Mouse (Mus musculus) lung, postnatal 0 days (tissue): ENCODE results near the gene Gstm1. TPM values are rescaled to one million over a fixed set of nuclear protein-coding genes. Genes with fewer than 3 reads are reported as not detected.

Experiments
- ATAC-seq: fragments of 200-750 bp; cut with Nextera tagmentation; 2 replicates; pipeline ENCODE4 v1.8.0; 2017; ENCODE audit warnings: moderate library complexity
- DNase-seq: peaks from one replicate; pipeline ENCODE4 v3.0.0-alpha.2; 2016; ENCODE audit warnings: low spot score
- H3K27ac ChIP-seq: fragments of 300-500 bp; sonication (generic); 2 replicates; pipeline ENCODE4 v1.5.1; 2014; ENCODE audit warnings: antibody characterized with exemption, mild to moderate bottlenecking, low read length, mixed read lengths
- H3K27me3 ChIP-seq: fragments of 300-500 bp; sonication (generic); replicated peaks from 2 replicates; pipeline ENCODE4 v1.6.1; 2014; ENCODE audit warnings: low read length, mixed read lengths; ENCODE audit not compliant: insufficient read depth
- H3K36me3 ChIP-seq: fragments of 300-500 bp; sonication (generic); 2 replicates; pipeline ENCODE4 v1.6.1; 2014; ENCODE audit warnings: low read length, mixed read lengths; ENCODE audit not compliant: insufficient read depth
- H3K4me1 ChIP-seq: fragments of 300-500 bp; sonication (generic); 2 replicates; pipeline ENCODE4 v1.6.1; 2014; ENCODE audit warnings: antibody characterized with exemption, low read depth, low read length, mixed read lengths; ENCODE audit not compliant: insufficient read depth
- H3K4me2 ChIP-seq: fragments of 300-500 bp; sonication (generic); replicated peaks from 2 replicates; pipeline ENCODE4 v1.6.1; 2014; ENCODE audit warnings: low read depth, mild to moderate bottlenecking, low read length, moderate library complexity, mixed read lengths
- H3K4me3 ChIP-seq: fragments of 300-500 bp; sonication (generic); 2 replicates; pipeline ENCODE4 v1.5.1; 2014; ENCODE audit warnings: low read depth, low read length
- H3K9ac ChIP-seq: fragments of 300-500 bp; sonication (generic); replicated peaks from 2 replicates; pipeline ENCODE4 v1.6.1; 2014; ENCODE audit warnings: low read depth, mild to moderate bottlenecking
- H3K9me3 ChIP-seq: fragments of 300-500 bp; sonication (generic); 2 replicates; pipeline ENCODE4 v1.6.1; 2016; ENCODE audit warnings: low read length, mixed read lengths
- CTCF ChIP-seq: IDR thresholded peaks from 2 replicates; pipeline ENCODE4 v1.5.1; 2016; ENCODE audit warnings: antibody characterized with exemption, mild to moderate bottlenecking
- EP300 ChIP-seq: IDR thresholded peaks from 2 replicates; pipeline ENCODE4 v1.6.1; 2016; ENCODE audit warnings: antibody characterized with exemption, mild to moderate bottlenecking, control low read depth
- WGBS: fragments of 180-500 bp; shearing (Covaris S2); extraction: QIAGEN DNeasy Blood & Tissue Kit; methylation state at CpG from one replicate; pipeline ENCODE4 v1.1.7; 2014; 5-methylcytosine and 5-hydroxymethylcytosine counted together
- polyA plus RNA-seq: library from polyadenylated mRNA; unstranded; fragments of >200 nt; fragmentation: Nextera tagmentation; extraction: Ambion mirVana; gene quantifications from 2 replicates; pipeline ENCODE4 v1.2.1, GENCODE M21; 2015

Gstm1 gene
- polyA plus RNA-seq, 1 experiment from 2014 or later, result 249 TPM

DNA sequence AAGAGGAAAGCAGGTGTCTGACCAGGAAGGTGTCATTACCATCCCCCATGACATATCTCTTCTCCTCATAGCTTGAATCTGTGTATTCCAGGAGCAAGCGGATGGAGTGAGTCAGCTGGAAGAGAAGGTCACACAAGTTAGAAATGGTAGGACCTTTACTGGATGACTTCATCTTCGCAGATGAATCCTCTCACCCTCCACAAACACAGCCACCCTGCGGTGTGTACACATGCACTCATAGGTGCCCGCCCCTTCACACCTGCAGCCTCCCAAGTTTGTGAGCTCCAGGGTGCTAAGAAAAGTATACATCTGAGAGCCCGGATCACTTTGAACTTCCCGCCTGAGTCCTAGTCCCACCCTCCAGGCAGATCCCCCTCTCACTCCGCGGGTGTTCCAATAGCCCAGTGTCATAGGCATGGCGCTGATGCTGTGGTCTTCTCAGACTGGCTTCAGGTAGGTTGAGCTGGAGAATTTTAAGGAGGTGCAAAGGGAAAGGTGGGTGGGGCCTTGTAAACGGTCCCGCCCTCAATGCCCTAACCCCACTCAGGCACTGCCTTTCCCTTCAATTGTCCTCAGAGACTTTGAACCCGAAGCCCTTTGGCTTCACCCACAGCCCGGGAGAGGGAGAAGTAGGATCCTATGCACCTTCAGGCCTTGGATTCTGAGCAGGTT is 48.9 kb downstream of the Gstm1 start, which contains the start of gene Gstm3:
Gene Gstm3 (minus strand): TSS at position 560 of the 672 bp plus-strand sequence.
- Histone ChIP-seq H3K36me3 (no peaks in the 10 kb centered on the region), H3K4me3 (no peak within 1 kb of the TSS), H3K27me3 (no peaks in the 10 kb centered on the region), H3K4me1 (no peaks in the 10 kb centered on the region), H3K9ac (no peak within 1 kb of the TSS), H3K4me2 (no peak within 1 kb of the TSS), H3K9me3 (no peaks in the 10 kb centered on the region), H3K27ac (no peak within 1 kb of the TSS)
- TF ChIP-seq CTCF (no peak), EP300 (no peak)
- WGBS, result 41% methylated on average over 13 of the region's 13 CpGs
- no peak for ATAC-seq
- no peak for DNase-seq

DNA sequence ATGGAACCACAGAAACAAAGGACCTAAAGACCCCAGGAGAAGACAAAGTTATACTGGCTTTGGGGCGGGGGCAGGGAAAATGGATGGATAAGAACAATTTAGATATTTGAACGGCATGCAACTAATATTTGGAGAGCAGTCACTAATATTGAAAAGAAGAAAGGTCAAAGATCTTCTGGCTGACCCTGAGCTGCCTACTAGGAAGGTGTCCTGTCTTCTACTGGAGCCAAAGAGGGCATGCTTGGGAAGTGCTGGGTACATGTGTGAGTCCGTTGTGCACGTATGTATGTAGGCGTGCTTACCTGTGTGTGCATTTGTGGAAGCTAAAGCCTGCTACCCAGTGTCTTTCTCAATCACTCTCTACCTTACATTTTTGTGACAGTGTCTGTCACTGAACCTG is 51.1 kb downstream of the Gstm1 start:
- no peak overlapping the region for H3K27ac ChIP-seq
- WGBS, result 96% methylated on average over 5 of the region's 5 CpGs
- TF ChIP-seq EP300 (no peak), CTCF (no peak)
- H3K4me2 ChIP-seq, result no peak overlapping the region
- H3K9me3 ChIP-seq, result no peaks in the 10 kb centered on the region
- ATAC-seq (no peak), DNase-seq (no peak)
- H3K4me3 ChIP-seq, result no peak overlapping the region
- no peaks in the 10 kb centered on the region for H3K36me3 ChIP-seq
- H3K9ac ChIP-seq, result no peak overlapping the region
- no peaks in the 10 kb centered on the region for H3K27me3 ChIP-seq
- no peaks in the 10 kb centered on the region for H3K4me1 ChIP-seq

DNA sequence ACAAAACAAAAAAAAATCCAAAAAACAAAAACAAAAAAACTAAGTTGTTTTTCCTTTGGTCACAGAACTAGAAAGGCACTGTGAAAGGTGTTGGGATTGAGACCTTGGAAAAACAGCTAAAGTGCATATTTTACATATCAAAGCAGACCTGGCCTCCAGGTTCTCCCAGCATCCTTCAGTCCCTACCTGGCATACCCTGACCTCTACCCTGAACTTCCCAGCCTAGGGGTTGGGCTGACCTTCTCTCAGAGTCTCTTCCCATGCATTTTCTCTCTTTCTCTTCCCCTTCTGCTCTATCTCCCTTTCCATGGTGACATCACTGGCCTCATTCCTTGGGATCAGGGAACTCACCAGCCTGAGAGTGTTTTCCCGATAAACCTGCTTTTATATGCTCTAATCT is 52.2 kb downstream of the Gstm1 start:
- TF ChIP-seq CTCF (no peak), EP300 (no peak)
- no peak overlapping the region for H3K4me2 ChIP-seq

DNA sequence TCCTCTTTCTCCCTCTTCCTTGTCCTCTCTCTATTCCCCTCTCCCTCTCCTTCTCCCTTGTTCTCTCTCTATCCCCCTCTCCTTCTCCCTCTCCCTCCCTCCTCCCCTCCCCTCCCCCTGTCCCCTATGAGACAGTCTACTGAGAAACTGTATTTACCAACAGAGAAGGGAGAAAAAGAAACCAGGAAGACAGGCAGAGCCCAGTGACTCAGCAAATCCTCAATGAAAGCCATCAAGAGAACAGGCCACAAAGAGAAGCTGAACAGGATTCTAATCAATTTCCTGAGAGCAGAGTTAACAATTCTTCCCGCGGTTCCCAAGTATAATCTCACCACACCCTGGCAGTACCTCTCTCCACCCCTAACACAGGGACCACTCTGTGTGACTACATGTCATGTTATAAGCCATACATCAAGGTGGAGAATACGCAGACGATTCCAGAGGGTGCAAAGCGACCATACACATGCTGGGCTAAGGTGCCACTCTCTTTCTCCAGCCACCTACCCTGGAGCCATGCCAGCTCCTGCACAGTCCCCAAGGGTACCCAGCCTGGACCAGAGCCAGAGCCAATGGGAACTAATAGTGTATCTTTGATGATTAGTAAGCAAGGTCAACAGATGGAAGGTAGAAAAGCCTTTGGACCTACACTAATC is 53.0 kb downstream of the Gstm1 start:
- TF ChIP-seq EP300, result no peak
- no peak for TF ChIP-seq CTCF
- Histone ChIP-seq H3K27ac (no peak overlapping the region), H3K9ac (no peak overlapping the region), H3K4me3 (no peak overlapping the region), H3K27me3 (no peaks in the 10 kb centered on the region), H3K4me2 (no peak overlapping the region), H3K4me1 (no peaks in the 10 kb centered on the region), H3K9me3 (no peaks in the 10 kb centered on the region), H3K36me3 (no peaks in the 10 kb centered on the region)
- ATAC-seq (no peak), DNase-seq (no peak)
- WGBS, result 45% methylated on average over 5 of the region's 5 CpGs

More for the DNA sequence above, 52.2 kb downstream of the Gstm1 start:
- Histone ChIP-seq H3K9ac (no peak overlapping the region), H3K4me1 (no peaks in the 10 kb centered on the region), H3K36me3 (no peaks in the 10 kb centered on the region), H3K9me3 (no peaks in the 10 kb centered on the region), H3K27me3 (no peaks in the 10 kb centered on the region), H3K4me3 (no peak overlapping the region), H3K27ac (no peak overlapping the region)
- DNase-seq (no peak), ATAC-seq (no peak)
- 65% methylated on average over 1 of the region's 1 CpGs for WGBS

DNA sequence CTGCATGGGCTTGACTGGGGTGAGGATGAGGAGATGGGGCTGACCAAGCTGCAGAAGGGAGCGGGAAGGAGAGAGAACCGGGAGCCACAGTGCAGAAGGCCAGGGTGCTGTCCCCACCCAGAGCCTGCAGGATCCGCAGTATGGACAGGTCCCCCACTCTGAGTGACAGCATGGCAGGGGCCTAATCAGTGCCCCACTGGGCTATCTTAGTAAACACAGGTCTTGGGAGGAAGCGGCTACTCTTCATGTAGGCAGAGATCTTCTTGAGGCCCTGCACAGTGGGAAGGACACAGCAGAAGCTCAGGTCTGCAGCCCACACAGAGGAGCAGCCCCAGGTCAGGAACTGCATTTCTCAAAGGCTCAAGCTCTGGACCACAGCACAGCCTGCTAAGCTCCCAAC is 53.7 kb downstream of the Gstm1 start:
- H3K4me1 ChIP-seq, result no peaks in the 10 kb centered on the region
- no peaks in the 10 kb centered on the region for H3K36me3 ChIP-seq
- H3K27ac ChIP-seq, result no peak overlapping the region
- ATAC-seq (no peak), DNase-seq (no peak)
- 84% methylated on average over 4 of the region's 4 CpGs for WGBS
- TF ChIP-seq CTCF (no peak), EP300 (no peak)
- H3K9ac ChIP-seq, result no peak overlapping the region
- H3K27me3 ChIP-seq, result no peaks in the 10 kb centered on the region
- no peak overlapping the region for H3K4me3 ChIP-seq
- no peak overlapping the region for H3K4me2 ChIP-seq
- H3K9me3 ChIP-seq, result no peaks in the 10 kb centered on the region

Other genes starting within 250 kb of the Gstm1 start
- not detected in 2 replicates for gene Eps8l3, start 140.7 kb downstream of the Gstm1 start, polyA plus RNA-seq
- gene Gstm5, start 122.2 kb downstream of the Gstm1 start, polyA plus RNA-seq, result 47.2 and 50.4 TPM in 2 replicates
- gene Gstm7, start 86.2 kb downstream of the Gstm1 start, polyA plus RNA-seq, result 5.6 and 6.5 TPM in 2 replicates
- 3.6 and 4.1 TPM in 2 replicates for gene Gstm6, start 74.2 kb downstream of the Gstm1 start, polyA plus RNA-seq
- gene Gstm3, start 48.7 kb downstream of the Gstm1 start, polyA plus RNA-seq, result 0.27 and 0.40 TPM in 2 replicates
- gene Gstm2, start 31.5 kb downstream of the Gstm1 start, polyA plus RNA-seq, result 129 and 132 TPM in 2 replicates
- 11.2 and 13.4 TPM in 2 replicates for gene Gstm4, start 26.9 kb upstream of the Gstm1 start, polyA plus RNA-seq
- gene Ampd2, start 68.7 kb upstream of the Gstm1 start, polyA plus RNA-seq, result 11.6 and 12.6 TPM in 2 replicates
- gene Gnat2, start 74.8 kb upstream of the Gstm1 start, polyA plus RNA-seq, result 0.33 and 0.45 TPM in 2 replicates
- 87.4 and 96.3 TPM in 2 replicates for gene Gnai3, start 128.2 kb upstream of the Gstm1 start, polyA plus RNA-seq
- not detected in 2 replicates for gene Gpr61, start 136.9 kb upstream of the Gstm1 start, polyA plus RNA-seq
- gene Amigo1, start 168.4 kb upstream of the Gstm1 start, polyA plus RNA-seq, result 4.6 TPM in 2 replicates
- 4.8 and 4.9 TPM in 2 replicates for gene Cyb561d1, start 183.2 kb upstream of the Gstm1 start, polyA plus RNA-seq
- gene Atxn7l2, start 193.0 kb upstream of the Gstm1 start, polyA plus RNA-seq, result 6.1 and 6.7 TPM in 2 replicates
- not detected in 2 replicates for gene Sypl2, start 208.7 kb upstream of the Gstm1 start, polyA plus RNA-seq
- gene Psma5, start 239.0 kb upstream of the Gstm1 start, polyA plus RNA-seq, result 156 and 163 TPM in 2 replicates